Mouse (Mus musculus): ENCODE data around the gene Decr2. TPM values are rescaled to one million over a fixed set of nuclear protein-coding genes. Genes with fewer than 3 reads are reported as not detected.
A peak's percentile ranks its signal among the peaks of the same experiment; 100 is the strongest.

Decr2 gene
- polyA plus RNA-seq (2014; fragmentation: Nextera tagmentation; extraction: Ambion mirVana), result 22.6 and 28.8 TPM in 2 replicates

GRCm38 (mm10) chr17:26089905-26090632, at the start of gene Decr2:
Decr2 (minus strand) TSS chr17:26090337.
- peak; percentile 91 for ATAC-seq (ENCODE audit: low FRiP score)
- peak within 1 kb of the TSS; percentile 67 for H3K9ac ChIP-seq
- 2% methylated on average over 32 of the region's 32 CpGs for WGBS

GRCm38 (mm10) chr17:26138901-26139381, 48.8 kb upstream of the Decr2 start:
- Histone ChIP-seq H3K9me3 (ENCODE audit: control insufficient read depth, low read length) (no peaks in the 10 kb centered on the region), H3K4me3 (replicated peaks; ENCODE audit: low read length) (peak overlapping the region; percentile 86), H3K36me3 (replicated peaks; ENCODE audit: control insufficient read depth, insufficient read depth) (peaks cover 15% of the 10 kb centered on the region), H3K4me1 (replicated peaks; ENCODE audit: control insufficient read depth, insufficient read depth, low read length) (peaks cover 18% of the 10 kb centered on the region), H3K4me2 (replicated peaks) (peak overlapping the region; percentile 84), H3K27ac (peak overlapping the region; percentile 93), H3K9ac (peak overlapping the region; percentile 96), H3K27me3 (ENCODE audit: control insufficient read depth, insufficient read depth, low read length) (no peaks in the 10 kb centered on the region)
- DNase-seq (ENCODE audit: low spot score) (peak; percentile 44), ATAC-seq (ENCODE audit: low FRiP score) (peak; percentile 54)
- 2% methylated on average over 58 of the region's 58 CpGs for WGBS

More at GRCm38 (mm10) chr17:26089905-26090632, at the start of gene Decr2:
- peak; percentile 95 for DNase-seq (ENCODE audit: low spot score)
- H3K4me1 ChIP-seq (replicated peaks; ENCODE audit: control insufficient read depth, insufficient read depth, low read length), result 0 out of 2 replicates have a peak, but pooled peaks cover 4% of the 10 kb centered on the region
- peak within 1 kb of the TSS; percentile 58 for H3K27ac ChIP-seq
- H3K9me3 ChIP-seq (ENCODE audit: control insufficient read depth, low read length), result no peaks in the 10 kb centered on the region
- peak within 1 kb of the TSS; percentile 49 for H3K4me3 ChIP-seq (replicated peaks; ENCODE audit: low read length)
- H3K36me3 ChIP-seq (replicated peaks; ENCODE audit: control insufficient read depth, insufficient read depth), result peaks cover 4% of the 10 kb centered on the region; the same call in 1 of the 2 replicates
- peak within 1 kb of the TSS; percentile 75 for H3K4me2 ChIP-seq (replicated peaks)
- H3K27me3 ChIP-seq (ENCODE audit: control insufficient read depth, insufficient read depth, low read length), result no peaks in the 10 kb centered on the region

DNA sequence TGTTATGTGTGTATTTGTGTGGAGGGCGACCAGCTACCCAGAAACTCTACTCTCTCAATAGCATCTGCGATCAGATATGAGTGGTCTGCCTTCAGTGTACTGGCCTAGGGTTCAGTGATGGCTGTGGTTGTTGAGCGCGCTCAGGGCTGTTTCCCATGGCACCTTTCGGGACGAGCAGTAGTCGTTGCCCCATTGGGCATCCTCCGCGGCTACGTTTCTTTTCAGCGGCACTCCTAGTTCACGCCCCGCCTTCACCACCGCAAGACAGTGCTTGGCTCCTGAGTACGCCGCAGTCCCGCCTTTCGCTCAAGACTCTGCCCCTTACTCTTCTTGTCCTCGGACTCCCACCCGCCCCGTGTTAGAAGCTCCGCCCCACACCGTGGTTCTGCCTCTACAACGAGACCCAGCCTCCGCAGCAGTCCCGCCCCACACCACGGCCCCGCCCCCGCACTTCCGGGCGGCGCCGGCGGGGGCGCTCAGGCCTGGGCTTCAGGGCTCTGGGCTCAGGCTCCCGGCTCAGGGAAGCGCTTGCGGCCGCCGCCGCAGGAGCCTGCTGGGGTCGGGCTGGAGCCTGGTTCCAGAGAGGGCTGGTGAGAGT, 48.2 kb upstream of the Decr2 start, which contains the start of gene Axin1:
TSS of gene Axin1 (plus strand) at position 450 of the 598 bp plus-strand sequence.
- WGBS, result under 1% methylated on average over 41 of the region's 42 CpGs
- DNase-seq (ENCODE audit: low spot score), result peak; percentile 94
- peak; percentile 97 for ATAC-seq (ENCODE audit: low FRiP score)
- Histone ChIP-seq H3K9ac (peak within 1 kb of the TSS; percentile 96), H3K27me3 (ENCODE audit: control insufficient read depth, insufficient read depth, low read length) (no peaks in the 10 kb centered on the region), H3K4me3 (replicated peaks; ENCODE audit: low read length) (peak within 1 kb of the TSS; percentile 86), H3K4me1 (replicated peaks; ENCODE audit: control insufficient read depth, insufficient read depth, low read length) (peaks cover 18% of the 10 kb centered on the region), H3K27ac (peak within 1 kb of the TSS; percentile 93), H3K9me3 (ENCODE audit: control insufficient read depth, low read length) (no peaks in the 10 kb centered on the region), H3K36me3 (replicated peaks; ENCODE audit: control insufficient read depth, insufficient read depth) (peaks cover 9% of the 10 kb centered on the region), H3K4me2 (replicated peaks) (peak within 1 kb of the TSS; percentile 84)

DNA sequence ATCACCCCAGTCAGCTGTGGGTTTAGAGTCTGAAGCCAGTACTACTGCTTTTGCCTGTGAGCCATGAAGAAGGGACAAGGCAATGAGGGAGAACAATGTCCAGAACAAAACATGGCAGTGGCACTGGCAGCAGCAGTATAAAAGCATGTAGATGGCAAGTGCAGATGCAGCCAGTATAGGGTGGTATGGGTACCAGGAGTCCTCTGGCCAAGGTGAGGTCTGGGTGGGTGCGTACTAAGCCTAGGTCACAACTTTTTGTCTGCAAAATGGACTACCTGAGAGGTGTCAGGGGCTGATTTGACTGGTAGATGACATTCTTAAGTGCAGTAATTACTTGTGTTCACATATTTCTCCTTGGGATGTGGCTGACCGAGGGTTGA, 47.6 kb upstream of the Decr2 start:
- Histone ChIP-seq H3K4me1 (replicated peaks; ENCODE audit: control insufficient read depth, insufficient read depth, low read length) (peaks cover 18% of the 10 kb centered on the region), H3K9me3 (ENCODE audit: control insufficient read depth, low read length) (no peaks in the 10 kb centered on the region), H3K27me3 (ENCODE audit: control insufficient read depth, insufficient read depth, low read length) (no peaks in the 10 kb centered on the region), H3K4me3 (replicated peaks; ENCODE audit: low read length) (peak overlapping the region; percentile 86), H3K27ac (peak overlapping the region; percentile 93), H3K36me3 (replicated peaks; ENCODE audit: control insufficient read depth, insufficient read depth) (peaks cover 3% of the 10 kb centered on the region), H3K4me2 (replicated peaks) (peak overlapping the region; percentile 84), H3K9ac (peak overlapping the region; percentile 96; the same call in 1 of the 2 replicates)
- WGBS, result 84% methylated on average over 2 of the region's 2 CpGs
- DNase-seq (ENCODE audit: low spot score) (no peak), ATAC-seq (ENCODE audit: low FRiP score) (no peak; the same call in 1 of the 2 replicates)

DNA sequence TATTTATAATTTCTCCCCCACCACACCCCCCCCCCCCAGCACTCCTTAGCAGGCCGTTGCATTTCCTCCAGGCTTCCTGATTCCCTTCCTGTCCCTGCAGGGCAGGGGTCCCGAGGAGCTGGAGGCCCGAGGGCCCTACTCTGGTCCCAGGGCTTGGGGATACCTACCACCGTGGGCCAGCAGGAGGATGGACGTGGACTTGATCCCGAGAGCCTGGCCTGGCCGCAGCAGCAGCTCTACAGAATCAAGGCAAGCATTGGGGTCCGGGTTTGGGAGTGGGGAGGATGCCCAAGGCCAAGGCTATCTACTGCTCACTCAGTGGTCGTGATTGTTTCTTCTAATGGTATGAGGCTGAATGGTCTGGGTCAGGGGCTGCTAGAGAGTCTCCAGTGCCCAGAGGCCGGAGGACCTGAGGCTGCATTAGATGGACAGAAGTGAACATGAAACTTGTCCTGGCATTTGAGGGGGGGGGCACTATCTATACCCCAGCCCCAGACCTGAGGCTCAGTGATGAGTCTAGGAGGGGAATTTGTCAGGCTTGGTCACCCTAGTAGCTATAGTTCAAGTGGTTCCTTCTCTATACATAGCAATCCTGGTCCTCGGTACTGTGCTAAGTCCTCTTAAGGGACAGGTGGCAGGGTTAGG, 47.1 kb upstream of the Decr2 start:
- no peak overlapping the region for H3K9ac ChIP-seq
- H3K4me3 ChIP-seq (replicated peaks; ENCODE audit: low read length), result no peak overlapping the region
- 92% methylated on average over 11 of the region's 11 CpGs for WGBS
- no peak overlapping the region for H3K27ac ChIP-seq
- H3K4me2 ChIP-seq (replicated peaks), result no peak overlapping the region
- H3K9me3 ChIP-seq (ENCODE audit: control insufficient read depth, low read length), result no peaks in the 10 kb centered on the region
- no peaks in the 10 kb centered on the region for H3K27me3 ChIP-seq (ENCODE audit: control insufficient read depth, insufficient read depth, low read length)
- H3K36me3 ChIP-seq (replicated peaks; ENCODE audit: control insufficient read depth, insufficient read depth), result no peaks in the 10 kb centered on the region
- peaks cover 18% of the 10 kb centered on the region for H3K4me1 ChIP-seq (replicated peaks; ENCODE audit: control insufficient read depth, insufficient read depth, low read length)
- no peak for ATAC-seq (ENCODE audit: low FRiP score)
- no peak for DNase-seq (ENCODE audit: low spot score)

- Histone ChIP-seq H3K9me3 (ENCODE audit: control insufficient read depth, low read length) (no peaks in the 10 kb centered on the region), H3K9ac (no peak overlapping the region), H3K36me3 (replicated peaks; ENCODE audit: control insufficient read depth, insufficient read depth) (peaks cover 31% of the 10 kb centered on the region), H3K27ac (peak overlapping the region; percentile 20; the same call in 1 of the 2 replicates), H3K4me3 (replicated peaks; ENCODE audit: low read length) (no peak overlapping the region; the same call in 1 of the 2 replicates), H3K27me3 (ENCODE audit: control insufficient read depth, insufficient read depth, low read length) (no peaks in the 10 kb centered on the region), H3K4me2 (replicated peaks) (peak overlapping the region; percentile 8; the same call in 1 of the 2 replicates), H3K4me1 (replicated peaks; ENCODE audit: control insufficient read depth, insufficient read depth, low read length) (no peaks in the 10 kb centered on the region)
- WGBS, result 78% methylated on average over 18 of the region's 18 CpGs
- DNase-seq (ENCODE audit: low spot score), result no peak
- ATAC-seq (ENCODE audit: low FRiP score), result peak; percentile 55; the same call in 1 of the 2 replicates
Observed at GRCm38 (mm10) chr17:26131856-26132853, 42.0 kb upstream of the Decr2 start.

DNA sequence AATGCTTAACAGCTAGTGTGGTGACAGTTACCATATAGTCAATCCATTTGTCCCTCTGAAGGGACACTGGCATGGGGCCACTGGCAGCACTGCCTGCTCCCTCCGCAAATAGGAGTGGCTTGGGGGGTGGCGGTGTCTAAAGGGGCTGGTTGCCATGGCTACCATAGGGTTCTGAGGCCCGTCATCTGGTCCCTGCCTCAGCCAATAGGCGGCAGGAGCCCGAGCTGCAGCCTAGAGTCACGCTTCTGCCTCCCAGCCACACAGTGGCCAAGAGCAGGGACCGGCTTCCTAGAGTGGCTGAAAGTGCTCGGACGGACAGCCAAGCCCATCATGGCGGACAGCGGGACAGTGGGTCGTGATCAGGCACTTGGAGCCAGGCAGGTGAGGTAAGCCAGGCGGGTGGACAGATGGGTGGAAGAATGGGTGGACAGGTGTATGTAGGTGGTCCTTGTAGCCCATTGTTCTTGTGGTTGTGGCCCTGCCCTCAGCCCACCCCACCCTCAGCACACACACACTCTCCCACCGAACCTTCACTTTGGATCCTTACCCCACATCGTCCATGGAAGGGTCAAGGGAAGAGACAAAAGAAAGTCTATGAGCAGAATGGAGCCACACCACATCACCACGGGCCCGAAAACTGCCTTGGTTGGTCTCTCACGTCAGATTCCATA, 41.1 kb upstream of the Decr2 start:
- no peak for DNase-seq (ENCODE audit: low spot score)

GRCm38 (mm10) chr17:26125226-26125625, 35.1 kb upstream of the Decr2 start:
- Histone ChIP-seq H3K27ac (no peak overlapping the region), H3K36me3 (replicated peaks; ENCODE audit: control insufficient read depth, insufficient read depth) (peaks cover 51% of the 10 kb centered on the region), H3K4me2 (replicated peaks) (no peak overlapping the region), H3K27me3 (ENCODE audit: control insufficient read depth, insufficient read depth, low read length) (no peaks in the 10 kb centered on the region), H3K4me1 (replicated peaks; ENCODE audit: control insufficient read depth, insufficient read depth, low read length) (peaks cover 10% of the 10 kb centered on the region), H3K9me3 (ENCODE audit: control insufficient read depth, low read length) (no peaks in the 10 kb centered on the region), H3K9ac (no peak overlapping the region), H3K4me3 (replicated peaks; ENCODE audit: low read length) (no peak overlapping the region)
- WGBS, result 94% methylated on average over 10 of the region's 10 CpGs
- ATAC-seq (ENCODE audit: low FRiP score) (no peak), DNase-seq (ENCODE audit: low spot score) (no peak)

More for the DNA sequence above, 41.1 kb upstream of the Decr2 start:
- H3K27me3 ChIP-seq (ENCODE audit: control insufficient read depth, insufficient read depth, low read length), result no peaks in the 10 kb centered on the region
- H3K4me2 ChIP-seq (replicated peaks), result no peak overlapping the region; the same call in 1 of the 2 replicates
- no peaks in the 10 kb centered on the region for H3K4me1 ChIP-seq (replicated peaks; ENCODE audit: control insufficient read depth, insufficient read depth, low read length)
- H3K27ac ChIP-seq, result 0 out of 2 replicates have a peak overlapping the region, but pooled peaks have one; percentile 14
- no peaks in the 10 kb centered on the region for H3K9me3 ChIP-seq (ENCODE audit: control insufficient read depth, low read length)
- peak overlapping the region; percentile 16; the same call in 1 of the 2 replicates for H3K4me3 ChIP-seq (replicated peaks; ENCODE audit: low read length)
- WGBS, result 67% methylated on average over 18 of the region's 18 CpGs
- no peak for ATAC-seq (ENCODE audit: low FRiP score)
- H3K9ac ChIP-seq, result no peak overlapping the region
- H3K36me3 ChIP-seq (replicated peaks; ENCODE audit: control insufficient read depth, insufficient read depth), result peaks cover 40% of the 10 kb centered on the region

All from hindbrain, embryonic 14.5 days (tissue).